Mouse (Mus musculus) heart, postnatal 0 days (tissue): ENCODE data around the gene Atp1a1. TPM values are rescaled to one million over a fixed set of nuclear protein-coding genes. Genes with fewer than 3 reads are reported as not detected.

Source experiments
- ATAC-seq: fragments of 200-750 bp; cut with Nextera tagmentation; 2 replicates; pipeline ENCODE4 v1.8.0; 2017; ENCODE audit warnings: low read depth, moderate number of reproducible peaks, moderate library complexity; ENCODE audit not compliant: insufficient read depth
- DNase-seq: peaks from one replicate; pipeline ENCODE4 v3.0.0-alpha.2; 2016; ENCODE audit warnings: low spot score
- H3K27ac ChIP-seq: fragments of 300-500 bp; sonication (generic); 2 replicates; pipeline ENCODE4 v1.5.1; 2014; ENCODE audit warnings: low read depth, mild to moderate bottlenecking
- H3K27me3 ChIP-seq: fragments of 300-500 bp; sonication (generic); 2 replicates; pipeline ENCODE4 v1.6.1; 2014; ENCODE audit warnings: low read length, mixed read lengths; ENCODE audit not compliant: control insufficient read depth, insufficient read depth
- H3K36me3 ChIP-seq: fragments of 300-500 bp; sonication (generic); replicated peaks from 2 replicates; pipeline ENCODE4 v1.6.1; 2014; ENCODE audit warnings: low read length, mixed read lengths; ENCODE audit not compliant: control insufficient read depth, insufficient read depth
- H3K4me1 ChIP-seq: fragments of 300-500 bp; sonication (generic); 2 replicates; pipeline ENCODE4 v1.6.1; 2014; ENCODE audit warnings: antibody characterized with exemption; ENCODE audit not compliant: control insufficient read depth, insufficient read depth
- H3K4me2 ChIP-seq: fragments of 300-500 bp; sonication (generic); 2 replicates; pipeline ENCODE4 v1.6.1; 2014; ENCODE audit warnings: low read depth, mild to moderate bottlenecking, low read length, moderate library complexity
- H3K4me3 ChIP-seq: fragments of 300-500 bp; sonication (generic); 2 replicates; pipeline ENCODE4 v1.5.1; 2014; ENCODE audit warnings: low read depth, low read length
- H3K9ac ChIP-seq: fragments of 300-500 bp; sonication (generic); replicated peaks from 2 replicates; pipeline ENCODE4 v1.6.1; 2014; ENCODE audit warnings: low read depth, low read length, mixed read lengths
- H3K9me3 ChIP-seq: fragments of 300-500 bp; sonication (generic); replicated peaks from 2 replicates; pipeline ENCODE4 v1.6.1; 2016; ENCODE audit warnings: low read length; ENCODE audit not compliant: control insufficient read depth
- CTCF ChIP-seq: IDR thresholded peaks from 2 replicates; pipeline ENCODE4 v1.5.1; 2016; ENCODE audit warnings: antibody characterized with exemption, control low read depth, low read depth
- EP300 ChIP-seq: IDR thresholded peaks from 2 replicates; pipeline ENCODE4 v1.6.1; 2016; ENCODE audit warnings: antibody characterized with exemption, low read depth
- WGBS: fragments of 180-500 bp; shearing (Covaris S2); extraction: QIAGEN DNeasy Blood & Tissue Kit; methylation state at CpG from one replicate; pipeline ENCODE4 v1.1.7; 2014; 5-methylcytosine and 5-hydroxymethylcytosine counted together
- polyA plus RNA-seq: library from polyadenylated mRNA; unstranded; fragments of >200 nt; fragmentation: Nextera tagmentation; extraction: Ambion mirVana; gene quantifications from 2 replicates; pipeline ENCODE4 v1.2.1, GENCODE M21; 2015
- total RNA-seq: library from RNA; depleted of rRNA; stranded (reverse); fragments of >200 nt; gene quantifications from 2 replicates; pipeline ENCODE4 v1.2.3, GENCODE M21; 2014; ENCODE audit warnings: low replicate concordance

The Atp1a1 gene
- total and polyA plus RNA-seq, 2 experiments from 2014 or later = 257 to 914 TPM

DNA sequence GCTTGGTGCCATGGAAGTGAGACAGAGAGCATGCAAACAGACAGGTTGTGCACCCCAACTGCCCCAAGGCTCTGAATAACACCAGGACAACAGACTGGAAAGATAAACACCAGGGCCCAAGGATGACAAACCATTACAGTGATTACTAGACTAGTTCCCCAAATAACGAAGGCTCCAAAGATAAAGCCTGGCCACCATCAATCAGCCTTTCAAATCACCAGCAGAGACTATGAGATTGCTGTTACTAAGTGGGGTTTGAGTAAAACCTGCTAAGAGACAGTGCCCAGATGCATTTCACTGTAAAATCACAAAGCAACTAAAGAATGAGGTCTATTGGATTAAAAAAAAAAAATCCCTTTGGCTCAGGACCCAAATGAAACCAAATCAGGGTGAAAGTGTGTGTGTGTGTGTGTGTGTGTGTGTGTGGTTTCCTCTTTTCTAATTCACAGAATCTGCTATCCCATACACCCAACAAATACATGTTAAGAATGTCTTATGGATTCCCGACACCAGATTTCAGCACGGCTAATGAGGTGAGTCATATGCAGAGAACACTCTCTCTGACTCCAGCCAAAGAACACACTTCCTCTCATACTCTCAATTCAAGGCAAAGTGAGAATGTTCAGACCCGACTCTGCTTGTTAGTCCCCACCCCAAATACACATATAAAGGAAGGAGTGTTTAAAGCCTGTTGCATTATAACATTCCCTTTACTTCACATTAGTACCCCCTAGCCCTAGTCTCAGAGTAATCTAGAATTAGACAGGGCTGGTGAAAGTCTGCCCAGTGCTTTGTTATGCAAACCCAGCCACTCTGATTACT is 4.4 kb downstream of the Atp1a1 start:
- TF ChIP-seq EP300 = no peak
- TF ChIP-seq CTCF = no peak
- no peaks in the 10 kb centered on the region for H3K9me3 ChIP-seq
- no peaks in the 10 kb centered on the region for H3K27me3 ChIP-seq
- DNase-seq = peak; percentile 92
- no peak for ATAC-seq
- peaks cover 51% of the 10 kb centered on the region for H3K4me1 ChIP-seq
- peak overlapping the region; percentile 82 for H3K4me3 ChIP-seq
- peak overlapping the region; percentile 85 for H3K4me2 ChIP-seq
- H3K27ac ChIP-seq = peak overlapping the region; percentile 100
- H3K36me3 ChIP-seq = peaks cover under 1% of the 10 kb centered on the region; the same call in 1 of the 2 replicates
- H3K9ac ChIP-seq = peak overlapping the region; percentile 99
- WGBS = 4% methylated on average over 4 of the region's 4 CpGs

DNA sequence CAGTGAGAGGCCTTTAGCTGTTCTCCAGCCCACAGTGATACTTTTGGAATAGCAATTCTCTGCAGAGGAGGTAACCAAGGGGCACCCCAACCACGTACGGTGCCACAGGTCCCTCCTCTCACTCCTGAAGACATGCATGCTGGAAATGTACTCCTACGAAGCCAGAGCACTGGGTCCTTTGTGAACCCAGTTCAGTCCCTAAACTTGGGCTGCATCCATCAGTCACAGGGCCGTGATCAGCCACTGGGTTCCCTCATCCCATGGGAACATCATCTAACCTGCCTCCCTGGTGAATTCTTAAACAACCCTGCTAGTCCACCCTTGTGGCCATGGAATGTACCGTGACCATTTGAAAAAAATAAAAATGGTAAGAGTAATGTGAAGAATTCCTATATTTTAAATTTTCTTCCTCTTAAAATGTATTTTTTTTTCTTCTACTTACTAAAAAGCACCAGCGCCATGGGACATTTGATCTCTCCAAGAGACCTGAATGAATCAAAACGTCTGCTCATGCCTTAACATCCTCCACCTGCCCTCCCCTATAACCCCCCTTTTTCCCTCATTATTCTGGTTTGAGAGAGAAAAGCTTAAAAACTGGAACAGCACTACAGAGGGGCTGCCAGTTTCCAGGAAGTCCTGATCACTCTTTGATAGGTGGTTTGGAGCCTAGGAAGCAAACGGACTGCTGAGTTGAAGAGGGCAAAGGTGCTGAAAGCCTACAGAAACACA is 5.1 kb downstream of the Atp1a1 start:
- no peaks in the 10 kb centered on the region for H3K9me3 ChIP-seq
- peaks cover 8% of the 10 kb centered on the region for H3K36me3 ChIP-seq
- peak overlapping the region; percentile 82 for H3K4me3 ChIP-seq
- no peak for DNase-seq
- TF ChIP-seq CTCF (no peak), EP300 (no peak)
- no peaks in the 10 kb centered on the region for H3K27me3 ChIP-seq
- peak overlapping the region; percentile 100 for H3K27ac ChIP-seq
- peak overlapping the region; percentile 99 for H3K9ac ChIP-seq
- peaks cover 59% of the 10 kb centered on the region for H3K4me1 ChIP-seq
- peak overlapping the region; percentile 85 for H3K4me2 ChIP-seq
- ATAC-seq = no peak
- WGBS = 33% methylated on average over 8 of the region's 8 CpGs

DNA sequence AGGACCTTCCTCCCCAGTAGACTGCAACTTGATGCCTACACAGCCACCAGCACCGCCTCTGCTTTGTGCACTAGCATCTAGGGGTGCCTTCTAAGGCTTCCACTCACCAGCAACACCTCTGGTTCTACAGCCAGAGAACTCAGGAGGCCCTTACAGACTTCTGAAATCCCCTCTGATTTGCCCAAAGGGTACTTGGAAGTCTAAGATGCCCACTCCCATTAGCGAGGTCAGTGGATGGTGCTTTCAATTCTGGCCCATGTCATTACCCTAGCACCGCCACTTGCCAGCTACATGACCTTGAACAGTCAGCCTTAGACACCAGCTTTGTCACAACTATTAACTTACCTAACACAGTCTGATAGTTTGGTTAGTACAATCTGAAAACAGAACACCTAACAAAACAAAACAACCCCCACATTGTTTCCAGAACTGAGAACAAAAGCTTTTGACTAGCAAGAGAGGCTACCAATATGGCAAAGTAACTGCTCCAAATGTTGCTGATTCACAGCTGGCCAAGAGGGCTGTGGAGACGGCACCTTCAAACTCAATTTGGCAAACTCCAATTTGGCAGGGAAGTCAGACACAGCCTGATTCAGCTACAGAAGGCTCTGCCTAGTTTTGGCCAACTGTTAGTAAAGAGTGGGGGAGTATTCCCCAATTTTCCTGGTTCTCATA is 6.1 kb downstream of the Atp1a1 start:
- peaks cover 60% of the 10 kb centered on the region for H3K4me1 ChIP-seq
- H3K4me2 ChIP-seq = peak overlapping the region; percentile 85
- H3K9ac ChIP-seq = peak overlapping the region; percentile 36
- DNase-seq = no peak
- peak overlapping the region; percentile 100 for H3K27ac ChIP-seq
- H3K27me3 ChIP-seq = no peaks in the 10 kb centered on the region
- no peak for TF ChIP-seq CTCF
- no peak for TF ChIP-seq EP300
- no peak overlapping the region for H3K4me3 ChIP-seq
- no peak for ATAC-seq
- peaks cover 18% of the 10 kb centered on the region for H3K36me3 ChIP-seq
- 34% methylated on average over 4 of the region's 4 CpGs for WGBS
- no peaks in the 10 kb centered on the region for H3K9me3 ChIP-seq

- Histone ChIP-seq H3K27ac (peak overlapping the region; percentile 100), H3K4me1 (peaks cover 61% of the 10 kb centered on the region), H3K27me3 (no peaks in the 10 kb centered on the region), H3K9me3 (no peaks in the 10 kb centered on the region), H3K36me3 (peaks cover 27% of the 10 kb centered on the region), H3K4me3 (no peak overlapping the region), H3K4me2 (peak overlapping the region; percentile 85), H3K9ac (peak overlapping the region; percentile 36; the same call in 1 of the 2 replicates)
- TF ChIP-seq EP300 (0 out of 2 replicates have a peak, but pooled peaks have one; percentile 69), CTCF (no peak)
- DNase-seq (peak; percentile 52), ATAC-seq (no peak)
- WGBS = 19% methylated on average over 10 of the region's 10 CpGs
Observed at GRCm38 (mm10) chr3:101597317-101598096, 7.0 kb downstream of the Atp1a1 start.
